Mouse (Mus musculus) G1E-ER4 (cell line): Measurements from ENCODE around the gene Cnpy1. TPM values are rescaled to one million over a fixed set of nuclear protein-coding genes. Genes with fewer than 3 reads are reported as not detected.

ENCODE experiments used
- GATA1 ChIP-seq: IDR thresholded peaks from one replicate; pipeline ENCODE4 v1.8.0; 2012; ENCODE audit warnings: low read length, inconsistent platforms
- polyA plus RNA-seq: library from polyadenylated mRNA; stranded (reverse); fragments of >175 nt; gene quantifications from 2 replicates; pipeline ENCODE4 v1.2.3, GENCODE M21; 2012

Cnpy1 gene
- polyA plus RNA-seq, 1 experiment, result not detected

DNA sequence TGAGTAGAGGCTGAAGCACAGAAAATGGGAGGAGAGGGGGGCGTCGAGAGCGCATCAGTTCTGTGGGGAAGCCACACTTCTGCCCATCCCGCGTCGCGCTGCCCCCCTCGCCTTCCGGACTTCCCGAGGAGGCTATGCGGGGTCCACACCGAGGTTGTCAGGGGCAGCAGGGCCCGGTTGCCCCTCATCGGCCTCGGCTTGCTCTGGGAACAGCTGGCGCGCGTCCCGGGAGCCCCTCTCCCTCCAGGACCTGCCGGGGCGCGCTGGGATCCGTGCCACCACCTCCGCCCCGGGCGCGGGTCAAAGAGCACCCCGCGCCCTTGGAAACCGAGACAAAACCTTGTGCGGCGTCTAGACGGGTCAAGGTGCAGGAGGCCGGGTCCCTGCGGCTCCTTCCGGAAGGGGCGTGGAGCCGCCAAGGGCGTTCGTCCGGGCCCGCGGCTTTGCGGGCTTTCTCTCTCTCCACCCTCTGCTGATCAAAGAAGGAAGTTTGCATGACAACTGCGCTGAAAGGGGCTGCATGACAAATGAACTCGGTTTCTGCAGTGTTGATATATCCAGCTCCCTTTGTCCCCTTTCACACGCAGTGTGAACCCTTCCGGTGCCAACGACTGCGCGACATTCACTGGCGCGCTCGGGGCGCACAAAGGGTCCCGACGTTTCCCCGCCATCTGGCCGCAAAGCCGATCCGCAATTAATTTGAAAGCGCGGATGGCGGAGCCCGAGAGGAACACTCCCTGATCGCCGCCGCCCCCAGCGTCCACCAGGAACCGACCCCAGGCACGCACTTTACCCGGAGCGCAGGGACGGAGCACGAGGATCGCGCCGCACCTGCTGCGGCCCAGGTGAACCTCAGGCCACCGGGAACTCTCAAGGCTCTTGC is 35.8 kb downstream of the Cnpy1 start:
- no peak for TF ChIP-seq GATA1

GRCm38 (mm10) chr5:28208726-28209520 is 36.7 kb downstream of the Cnpy1 start:
- TF ChIP-seq GATA1, result no peak

- no peak for TF ChIP-seq GATA1
These were observed 38.6 kb downstream of the Cnpy1 start for GRCm38 (mm10) chr5:28207043-28207442.

- no peak for TF ChIP-seq GATA1
These were observed 39.2 kb downstream of the Cnpy1 start for GRCm38 (mm10) chr5:28206448-28206847.

- no peak for TF ChIP-seq GATA1
These were observed 40.9 kb downstream of the Cnpy1 start for GRCm38 (mm10) chr5:28204678-28205077.

GRCm38 (mm10) chr5:28203086-28203485 is 42.5 kb downstream of the Cnpy1 start:
- no peak for TF ChIP-seq GATA1

DNA sequence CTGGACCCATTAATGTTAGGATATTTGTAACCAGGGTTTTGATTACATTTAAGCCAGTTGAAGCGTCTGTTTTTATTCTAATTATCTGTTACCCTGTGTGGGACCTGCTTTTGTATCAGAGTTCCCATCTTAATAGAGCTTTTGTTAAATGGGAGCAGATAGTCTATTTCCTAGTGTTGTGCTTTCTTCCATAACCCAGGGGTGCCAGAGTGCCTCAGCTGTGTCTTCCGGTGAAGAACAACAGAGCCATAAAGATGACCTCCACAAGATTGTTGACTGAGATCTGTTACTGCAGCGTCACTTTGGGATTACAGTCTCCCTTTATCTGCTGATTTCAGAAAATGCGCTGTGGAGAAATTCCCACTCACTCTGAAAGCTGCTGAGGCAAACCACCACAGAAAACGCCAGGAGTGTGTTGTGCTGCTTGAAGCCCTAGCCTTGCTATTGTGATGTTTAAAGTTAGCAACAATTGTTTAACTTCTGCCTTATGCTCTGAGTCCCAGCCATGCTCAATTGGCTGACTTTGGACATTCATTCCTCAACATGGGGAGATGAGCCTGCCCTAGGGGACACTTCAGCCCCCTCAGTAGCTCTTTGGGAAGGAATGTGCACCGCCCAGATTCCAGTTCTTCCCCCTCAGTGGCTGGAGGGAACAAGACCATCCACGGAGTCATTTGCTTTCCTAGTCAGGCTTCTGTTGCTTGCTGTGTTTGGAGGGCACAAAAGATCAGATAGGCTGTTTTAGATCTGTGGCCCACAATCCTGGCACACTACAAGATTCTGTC is 46.3 kb downstream of the Cnpy1 start:
- TF ChIP-seq GATA1, result no peak

GRCm38 (mm10) chr5:28195473-28195872 is 50.1 kb downstream of the Cnpy1 start:
- TF ChIP-seq GATA1, result no peak

DNA sequence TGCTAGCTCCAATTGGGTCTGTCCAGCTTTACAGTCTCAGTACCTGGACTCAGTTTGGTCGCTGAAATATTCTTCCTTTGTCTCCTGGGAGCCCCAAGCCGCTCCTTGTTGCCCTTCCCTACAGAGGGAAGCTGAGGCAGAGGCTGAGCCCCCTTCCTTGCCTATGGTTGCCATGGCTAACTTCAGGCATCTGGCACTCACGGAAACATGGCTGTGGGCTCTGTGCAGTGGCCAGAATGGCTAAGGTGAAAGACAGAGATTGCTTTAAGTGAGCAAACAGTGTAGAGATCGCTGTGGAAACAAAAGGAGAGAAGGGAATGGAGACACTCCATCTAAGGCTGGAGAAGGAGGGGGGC is 53.5 kb downstream of the Cnpy1 start:
- TF ChIP-seq GATA1, result no peak

DNA sequence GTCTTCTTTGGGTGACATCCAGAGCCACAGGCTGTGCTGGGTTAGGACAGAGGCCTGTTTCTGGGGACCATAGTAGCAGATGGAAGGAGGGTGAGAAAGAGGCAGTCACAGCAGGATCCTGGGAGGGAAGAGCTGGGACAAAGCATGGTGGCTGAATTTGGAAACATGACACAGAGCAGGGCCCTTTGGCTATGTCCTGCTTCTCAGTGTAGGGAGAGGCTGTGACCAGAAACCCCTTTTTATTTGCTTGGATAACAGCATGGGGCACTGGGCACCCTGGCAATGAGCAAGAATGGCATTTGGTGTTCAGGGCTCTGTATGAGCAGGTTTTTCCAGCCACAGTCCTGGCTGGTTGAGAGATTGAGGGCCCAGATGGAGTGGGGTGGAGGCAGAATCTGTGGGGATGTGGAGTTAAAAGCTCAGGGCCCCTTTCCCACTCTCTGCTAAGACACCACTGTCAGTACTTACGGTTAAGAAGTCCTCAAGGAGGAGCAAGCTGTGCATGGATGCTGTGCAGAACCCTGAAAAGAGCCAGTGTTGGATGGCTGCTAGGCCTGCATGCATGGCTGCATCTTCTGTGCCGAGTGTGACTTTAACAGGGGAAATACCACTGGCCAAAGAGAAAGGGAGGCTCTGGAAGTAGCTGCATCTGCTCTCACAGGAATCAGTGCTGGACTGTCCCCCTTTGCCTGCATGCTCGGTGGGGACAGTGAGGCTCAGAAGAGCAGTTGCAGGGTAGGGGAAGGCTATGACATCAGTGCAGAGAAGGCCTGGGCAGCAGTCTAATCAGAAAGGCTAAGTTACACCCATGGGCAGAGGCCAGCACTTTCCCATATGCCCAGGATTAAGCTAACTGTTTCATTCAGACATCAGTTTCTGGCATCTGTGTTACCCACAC is 54.2 kb downstream of the Cnpy1 start:
- TF ChIP-seq GATA1, result no peak

GRCm38 (mm10) chr5:28179237-28179790 is 66.3 kb downstream of the Cnpy1 start:
- TF ChIP-seq GATA1, result no peak

GRCm38 (mm10) chr5:28178322-28178721 is 67.3 kb downstream of the Cnpy1 start:
- no peak for TF ChIP-seq GATA1

DNA sequence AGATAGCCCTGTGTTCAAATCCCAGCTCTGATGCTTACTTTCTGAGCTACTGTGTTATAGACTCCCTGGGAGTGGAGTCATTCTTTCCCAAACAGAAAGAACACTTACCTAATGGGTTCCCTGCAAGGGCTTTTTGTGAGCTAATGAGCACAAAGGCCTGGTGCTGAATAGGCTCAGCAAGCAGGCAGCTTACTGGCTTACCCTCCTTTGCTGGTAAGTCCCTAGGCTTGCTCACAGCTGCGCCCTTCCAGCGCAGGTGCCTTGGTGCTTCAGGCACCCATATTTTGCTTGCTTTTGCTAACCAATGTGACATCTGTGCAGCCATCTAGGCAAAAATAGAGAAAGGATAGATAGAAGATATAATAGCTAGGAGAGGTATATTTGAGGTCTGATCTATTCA is 69.0 kb downstream of the Cnpy1 start:
- TF ChIP-seq GATA1, result no peak

GRCm38 (mm10) chr5:28176023-28176422 is 69.6 kb downstream of the Cnpy1 start:
- TF ChIP-seq GATA1, result no peak

DNA sequence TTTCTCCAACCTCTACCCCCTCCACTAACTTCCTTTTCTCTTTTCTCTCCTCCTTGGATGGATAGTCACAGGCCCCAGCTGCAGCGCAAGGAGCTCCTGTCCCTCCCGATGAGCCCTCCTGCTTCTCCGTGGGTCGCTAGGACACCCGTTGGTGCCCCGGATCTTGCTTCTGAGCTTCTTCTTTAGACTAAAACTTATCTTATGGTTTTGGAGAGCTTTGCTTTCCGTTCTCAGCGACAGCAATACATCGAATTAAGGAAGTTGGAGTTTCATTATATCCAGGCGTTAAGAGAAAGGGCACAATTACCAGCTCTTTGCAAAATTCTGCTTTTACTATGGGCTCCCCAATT is 70.1 kb downstream of the Cnpy1 start:
- TF ChIP-seq GATA1, result no peak
